Mouse (Mus musculus): ENCODE measurements around the gene Rnf214. TPM values are rescaled to one million over a fixed set of nuclear protein-coding genes. Genes with fewer than 3 reads are reported as not detected.

The Rnf214 gene
- polyA plus RNA-seq, 1 experiment from 2014 or later, result 16.0 TPM

DNA sequence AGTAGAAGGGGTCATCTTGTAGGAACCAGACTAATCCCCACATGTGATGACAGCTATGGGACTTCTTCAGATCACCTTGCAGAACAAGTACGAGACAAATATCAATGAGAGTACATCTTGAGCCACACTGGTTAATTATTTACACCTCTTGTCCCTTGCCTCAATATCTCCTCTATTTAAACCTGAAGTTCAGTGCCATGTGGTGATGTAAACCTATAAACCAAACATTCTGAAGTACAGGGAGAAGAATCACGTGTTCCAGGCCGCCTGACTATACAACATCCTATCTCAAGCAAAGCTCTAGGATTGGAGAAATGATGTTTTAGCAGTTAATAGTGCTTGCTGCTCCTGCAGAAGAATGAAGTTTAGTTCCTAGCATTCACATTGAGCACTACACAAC lies 36.4 kb downstream of the Rnf214 start:
- Histone ChIP-seq H3K9ac (ENCODE audit: low read depth, low read length) (no peak overlapping the region), H3K27ac (ENCODE audit: low read length) (no peak overlapping the region), H3K4me3 (ENCODE audit: low read depth, low read length) (no peak overlapping the region), H3K4me2 (ENCODE audit: low read depth, low read length) (no peak overlapping the region), H3K27me3 (ENCODE audit: control insufficient read depth, insufficient read depth, low read depth, low read length) (no peaks in the 10 kb centered on the region), H3K9me3 (replicated peaks; ENCODE audit: control insufficient read depth, low read length) (no peaks in the 10 kb centered on the region), H3K36me3 (ENCODE audit: control insufficient read depth, insufficient read depth) (peaks cover 17% of the 10 kb centered on the region), H3K4me1 (ENCODE audit: control insufficient read depth, low read depth, low read length) (no peaks in the 10 kb centered on the region; the same call in none of the 2 replicates)
- ATAC-seq (ENCODE audit: low read depth), result peak; percentile 61
- 75% methylated on average over 3 of the region's 3 CpGs for WGBS (ENCODE audit: insufficient replicate concordance)

DNA sequence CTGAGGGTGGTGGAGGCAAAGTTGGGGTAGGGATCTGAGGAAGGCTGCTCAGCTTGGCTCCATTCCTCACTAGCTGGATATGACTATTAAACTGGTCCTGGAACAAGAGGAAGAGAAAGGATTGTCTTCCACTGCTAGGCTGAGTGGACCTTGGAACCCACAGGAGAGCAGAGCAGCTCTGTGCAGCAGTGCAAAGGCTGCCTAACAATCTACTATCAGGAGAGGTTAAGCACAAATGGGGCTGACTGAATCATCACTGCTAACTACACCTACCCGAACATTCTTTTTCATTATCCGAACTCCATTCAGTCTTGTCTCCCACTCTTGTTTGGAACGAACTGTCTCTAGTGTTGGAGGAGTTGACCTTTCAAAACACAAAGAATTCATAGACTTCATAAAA lies 37.5 kb downstream of the Rnf214 start:
- no peaks in the 10 kb centered on the region for H3K27me3 ChIP-seq (ENCODE audit: control insufficient read depth, insufficient read depth, low read depth, low read length)
- ATAC-seq (ENCODE audit: low read depth), result peak; percentile 35; the same call in 1 of the 2 replicates
- no peak overlapping the region for H3K4me3 ChIP-seq (ENCODE audit: low read depth, low read length)
- H3K4me1 ChIP-seq (ENCODE audit: control insufficient read depth, low read depth, low read length), result no peaks in the 10 kb centered on the region; the same call in none of the 2 replicates
- no peaks in the 10 kb centered on the region for H3K9me3 ChIP-seq (replicated peaks; ENCODE audit: control insufficient read depth, low read length)
- no peak overlapping the region for H3K9ac ChIP-seq (ENCODE audit: low read depth, low read length)
- H3K4me2 ChIP-seq (ENCODE audit: low read depth, low read length), result no peak overlapping the region
- 74% methylated on average over 3 of the region's 3 CpGs for WGBS (ENCODE audit: insufficient replicate concordance)
- peaks cover 18% of the 10 kb centered on the region for H3K36me3 ChIP-seq (ENCODE audit: control insufficient read depth, insufficient read depth)
- H3K27ac ChIP-seq (ENCODE audit: low read length), result no peak overlapping the region

DNA sequence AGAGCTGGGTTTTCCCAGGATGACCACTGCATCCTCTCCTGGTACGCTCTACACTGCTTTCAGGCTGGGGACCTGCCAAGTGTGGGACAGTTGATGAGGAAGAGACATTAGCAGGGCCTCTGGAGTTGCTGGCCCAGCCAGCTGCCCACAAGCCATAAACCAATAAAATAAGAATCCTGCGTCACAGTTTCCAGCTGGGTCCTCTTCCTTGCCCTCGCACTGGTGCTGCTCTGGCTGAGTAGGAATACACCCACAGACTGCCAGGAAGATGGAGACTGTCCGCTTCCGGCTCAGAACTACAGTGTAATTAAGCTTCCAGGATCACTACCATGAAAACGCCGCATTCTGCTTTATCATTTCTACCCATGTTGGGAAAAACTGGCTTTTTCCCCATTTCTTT lies 44.9 kb downstream of the Rnf214 start:
- H3K4me2 ChIP-seq (ENCODE audit: low read depth, low read length), result no peak overlapping the region
- H3K9ac ChIP-seq (ENCODE audit: low read depth, low read length), result no peak overlapping the region
- peaks cover 22% of the 10 kb centered on the region for H3K36me3 ChIP-seq (ENCODE audit: control insufficient read depth, insufficient read depth)
- no peaks in the 10 kb centered on the region for H3K4me1 ChIP-seq (ENCODE audit: control insufficient read depth, low read depth, low read length)
- no peak overlapping the region for H3K27ac ChIP-seq (ENCODE audit: low read length)
- H3K4me3 ChIP-seq (ENCODE audit: low read depth, low read length), result no peak overlapping the region
- 79% methylated on average over 7 of the region's 7 CpGs for WGBS (ENCODE audit: insufficient replicate concordance)
- H3K27me3 ChIP-seq (ENCODE audit: control insufficient read depth, insufficient read depth, low read depth, low read length), result no peaks in the 10 kb centered on the region
- no peaks in the 10 kb centered on the region for H3K9me3 ChIP-seq (replicated peaks; ENCODE audit: control insufficient read depth, low read length)
- no peak for ATAC-seq (ENCODE audit: low read depth)

DNA sequence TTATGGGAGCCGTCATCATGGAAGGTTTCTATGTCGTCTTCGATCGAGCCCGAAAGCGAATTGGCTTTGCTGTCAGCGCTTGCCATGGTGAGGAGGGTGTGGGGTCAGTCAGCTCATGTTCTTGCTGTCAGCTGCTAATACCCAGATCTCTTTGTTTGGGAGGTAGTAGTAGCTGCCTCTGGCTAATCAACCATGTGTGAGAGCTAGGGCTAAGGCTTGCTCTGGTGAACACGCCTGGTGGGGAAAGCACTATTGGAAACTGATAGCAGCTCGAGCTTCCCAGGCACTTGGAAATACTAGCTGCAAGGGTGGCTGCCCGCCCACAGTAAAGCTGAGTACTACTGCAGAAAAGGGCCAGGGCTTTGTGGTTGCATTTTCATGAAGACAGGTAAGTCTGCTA lies 47.3 kb downstream of the Rnf214 start:
- no peak for ATAC-seq (ENCODE audit: low read depth)
- Histone ChIP-seq H3K4me2 (ENCODE audit: low read depth, low read length) (no peak overlapping the region), H3K9me3 (replicated peaks; ENCODE audit: control insufficient read depth, low read length) (no peaks in the 10 kb centered on the region), H3K36me3 (ENCODE audit: control insufficient read depth, insufficient read depth) (peaks cover 14% of the 10 kb centered on the region; the same call in 1 of the 2 replicates), H3K27me3 (ENCODE audit: control insufficient read depth, insufficient read depth, low read depth, low read length) (no peaks in the 10 kb centered on the region), H3K4me1 (ENCODE audit: control insufficient read depth, low read depth, low read length) (no peaks in the 10 kb centered on the region), H3K4me3 (ENCODE audit: low read depth, low read length) (no peak overlapping the region), H3K9ac (ENCODE audit: low read depth, low read length) (no peak overlapping the region), H3K27ac (ENCODE audit: low read length) (no peak overlapping the region)
- 82% methylated on average over 10 of the region's 10 CpGs for whole genome bisulfite sequencing (ENCODE audit: insufficient replicate concordance)

DNA sequence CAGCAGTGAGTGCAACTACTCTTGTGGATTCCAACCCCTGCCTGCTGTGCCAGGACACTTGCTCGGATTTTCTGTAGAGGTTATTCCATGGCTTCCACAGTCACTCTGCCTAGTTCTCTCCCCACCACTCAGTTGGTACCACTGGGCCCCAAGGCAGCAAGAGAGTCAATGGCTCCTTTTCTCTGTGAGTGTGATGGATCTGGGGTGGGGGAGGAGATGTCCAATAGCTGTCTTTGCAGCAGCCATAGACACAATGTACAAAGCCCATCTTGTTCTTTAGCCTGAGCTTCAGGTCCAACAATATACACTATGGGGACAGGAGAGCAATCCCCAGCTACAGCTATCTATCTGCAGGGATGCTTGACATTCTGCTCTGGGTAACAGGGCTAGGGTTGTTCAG lies 52.6 kb downstream of the Rnf214 start:
- ATAC-seq (ENCODE audit: low read depth), result no peak
- peaks cover 11% of the 10 kb centered on the region; the same call in 1 of the 2 replicates for H3K36me3 ChIP-seq (ENCODE audit: control insufficient read depth, insufficient read depth)
- no peaks in the 10 kb centered on the region for H3K27me3 ChIP-seq (ENCODE audit: control insufficient read depth, insufficient read depth, low read depth, low read length)
- no peak overlapping the region for H3K4me2 ChIP-seq (ENCODE audit: low read depth, low read length)
- peaks cover 17% of the 10 kb centered on the region for H3K4me1 ChIP-seq (ENCODE audit: control insufficient read depth, low read depth, low read length)
- no peak overlapping the region for H3K27ac ChIP-seq (ENCODE audit: low read length)
- H3K9ac ChIP-seq (ENCODE audit: low read depth, low read length), result no peak overlapping the region
- H3K4me3 ChIP-seq (ENCODE audit: low read depth, low read length), result no peak overlapping the region
- 64% methylated on average over 1 of the region's 1 CpGs for WGBS (ENCODE audit: insufficient replicate concordance)
- no peaks in the 10 kb centered on the region for H3K9me3 ChIP-seq (replicated peaks; ENCODE audit: control insufficient read depth, low read length)

DNA sequence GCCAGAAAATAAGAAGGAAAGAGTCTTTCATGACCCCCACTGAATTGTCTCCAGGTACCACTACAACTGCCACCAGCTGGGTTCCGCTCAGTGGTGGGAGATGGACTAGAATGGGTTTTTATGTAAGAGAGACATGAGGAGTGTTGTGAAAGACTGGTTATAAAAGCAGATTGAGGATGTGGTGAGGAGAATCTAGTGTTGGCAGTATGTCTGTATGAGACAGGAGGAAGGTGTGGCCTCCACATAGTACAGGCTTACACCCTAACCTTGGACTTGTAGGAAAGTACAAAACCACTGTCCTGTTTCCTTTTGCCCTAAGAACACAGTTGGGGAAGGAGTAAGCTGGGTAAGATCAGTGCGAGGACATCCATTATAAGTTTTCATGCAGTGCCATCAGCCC lies 53.0 kb downstream of the Rnf214 start:
- ATAC-seq (ENCODE audit: low read depth), result no peak

DNA sequence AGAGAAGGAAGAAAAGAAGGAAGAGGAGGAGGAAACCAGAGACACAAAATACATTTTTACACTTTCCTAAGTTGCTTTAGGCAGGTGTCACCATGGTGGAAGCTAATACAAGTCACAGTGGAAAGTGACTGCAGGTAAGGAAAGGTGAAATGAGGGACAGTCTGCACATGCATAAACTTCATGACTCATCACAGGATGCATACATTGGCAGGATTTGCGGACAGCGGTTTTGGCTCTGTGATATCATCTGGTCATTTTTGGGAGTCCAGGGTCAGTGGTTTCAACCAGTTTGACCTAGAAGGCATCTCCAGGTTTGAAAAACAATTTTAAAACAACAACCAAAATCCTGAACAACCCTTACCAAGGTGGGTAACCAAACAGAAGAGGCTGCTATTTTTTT lies 54.9 kb downstream of the Rnf214 start:
- ATAC-seq (ENCODE audit: low read depth), result no peak
- Histone ChIP-seq H3K27ac (ENCODE audit: low read length) (peak overlapping the region; percentile 69), H3K27me3 (ENCODE audit: control insufficient read depth, insufficient read depth, low read depth, low read length) (no peaks in the 10 kb centered on the region), H3K4me1 (ENCODE audit: control insufficient read depth, low read depth, low read length) (peaks cover 19% of the 10 kb centered on the region), H3K36me3 (ENCODE audit: control insufficient read depth, insufficient read depth) (0 out of 2 replicates have a peak, but pooled peaks cover 2% of the 10 kb centered on the region), H3K9me3 (replicated peaks; ENCODE audit: control insufficient read depth, low read length) (no peaks in the 10 kb centered on the region), H3K4me3 (ENCODE audit: low read depth, low read length) (no peak overlapping the region), H3K4me2 (ENCODE audit: low read depth, low read length) (no peak overlapping the region), H3K9ac (ENCODE audit: low read depth, low read length) (no peak overlapping the region)
- WGBS (ENCODE audit: insufficient replicate concordance), result 85% methylated on average over 2 of the region's 2 CpGs

More for the DNA sequence above, 53.0 kb downstream of the Rnf214 start:
- H3K4me1 ChIP-seq (ENCODE audit: control insufficient read depth, low read depth, low read length), result peaks cover 19% of the 10 kb centered on the region
- H3K27ac ChIP-seq (ENCODE audit: low read length), result no peak overlapping the region
- no peak overlapping the region for H3K9ac ChIP-seq (ENCODE audit: low read depth, low read length)
- no peak overlapping the region for H3K4me3 ChIP-seq (ENCODE audit: low read depth, low read length)
- no peak overlapping the region for H3K4me2 ChIP-seq (ENCODE audit: low read depth, low read length)
- WGBS (ENCODE audit: insufficient replicate concordance), result 57% methylated on average over 2 of the region's 2 CpGs
- H3K9me3 ChIP-seq (replicated peaks; ENCODE audit: control insufficient read depth, low read length), result no peaks in the 10 kb centered on the region
- no peaks in the 10 kb centered on the region for H3K27me3 ChIP-seq (ENCODE audit: control insufficient read depth, insufficient read depth, low read depth, low read length)
- peaks cover 8% of the 10 kb centered on the region; the same call in 1 of the 2 replicates for H3K36me3 ChIP-seq (ENCODE audit: control insufficient read depth, insufficient read depth)

DNA sequence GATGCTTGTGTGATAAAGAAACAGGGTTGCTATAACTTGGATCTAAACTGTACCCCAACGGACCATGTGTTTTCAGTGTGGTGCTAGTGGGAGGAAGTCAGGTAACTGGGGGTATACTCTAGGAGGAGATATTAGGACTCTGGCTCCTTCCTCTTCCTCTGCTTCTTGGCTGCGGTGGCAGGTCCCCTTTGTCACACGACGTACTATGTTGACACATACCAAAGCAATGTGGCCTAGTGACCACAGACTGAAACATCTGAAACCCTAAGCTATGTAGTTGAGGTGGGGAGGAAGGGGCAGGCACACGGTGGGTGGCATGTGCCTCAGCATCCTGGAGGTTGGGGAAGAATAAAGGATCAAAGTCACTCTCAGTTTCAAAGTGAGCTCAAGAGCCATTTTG lies 55.4 kb downstream of the Rnf214 start:
- Histone ChIP-seq H3K27ac (ENCODE audit: low read length) (peak overlapping the region; percentile 69), H3K27me3 (ENCODE audit: control insufficient read depth, insufficient read depth, low read depth, low read length) (no peaks in the 10 kb centered on the region), H3K9me3 (replicated peaks; ENCODE audit: control insufficient read depth, low read length) (no peaks in the 10 kb centered on the region), H3K4me2 (ENCODE audit: low read depth, low read length) (0 out of 2 replicates have a peak overlapping the region, but pooled peaks have one; percentile 1), H3K9ac (ENCODE audit: low read depth, low read length) (no peak overlapping the region), H3K4me1 (ENCODE audit: control insufficient read depth, low read depth, low read length) (peaks cover 19% of the 10 kb centered on the region), H3K4me3 (ENCODE audit: low read depth, low read length) (no peak overlapping the region), H3K36me3 (ENCODE audit: control insufficient read depth, insufficient read depth) (0 out of 2 replicates have a peak, but pooled peaks cover 2% of the 10 kb centered on the region)
- ATAC-seq (ENCODE audit: low read depth), result peak; percentile 20; the same call in 1 of the 2 replicates
- WGBS (ENCODE audit: insufficient replicate concordance), result 4% methylated on average over 5 of the region's 5 CpGs

DNA sequence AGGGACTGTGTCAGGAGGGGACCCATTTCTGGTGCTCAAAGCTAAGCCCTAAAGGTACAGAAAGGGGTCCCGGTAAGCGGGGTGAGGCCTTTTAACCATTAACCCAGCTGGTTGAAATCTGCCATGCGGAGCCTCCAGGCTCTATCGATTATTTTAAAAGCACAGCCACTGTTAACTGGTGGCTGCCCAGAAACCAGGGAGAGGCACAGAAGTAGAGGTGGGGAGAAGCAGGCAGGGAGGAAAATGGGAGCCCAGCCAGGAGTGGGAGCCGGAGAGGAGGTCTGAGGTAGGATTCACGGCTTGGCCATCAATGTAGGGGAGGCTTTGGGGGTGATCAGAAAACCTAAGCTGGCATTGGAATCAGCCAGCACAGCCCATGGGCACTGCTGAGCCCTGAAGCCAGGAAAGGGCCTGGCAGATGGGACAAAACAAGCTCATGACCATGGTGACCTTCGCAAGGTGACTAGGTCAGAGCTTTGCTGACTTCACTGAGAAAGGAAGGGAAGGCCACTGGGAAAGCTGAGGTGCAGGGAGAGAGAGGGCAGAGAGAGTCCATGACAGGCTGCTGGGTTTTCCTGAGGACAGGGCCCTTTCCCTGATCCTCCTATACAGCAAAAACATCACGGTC lies 56.1 kb downstream of the Rnf214 start:
- Histone ChIP-seq H3K36me3 (ENCODE audit: control insufficient read depth, insufficient read depth) (0 out of 2 replicates have a peak, but pooled peaks cover 2% of the 10 kb centered on the region), H3K9me3 (replicated peaks; ENCODE audit: control insufficient read depth, low read length) (no peaks in the 10 kb centered on the region), H3K27ac (ENCODE audit: low read length) (peak overlapping the region; percentile 69), H3K9ac (ENCODE audit: low read depth, low read length) (no peak overlapping the region), H3K4me3 (ENCODE audit: low read depth, low read length) (no peak overlapping the region), H3K4me2 (ENCODE audit: low read depth, low read length) (0 out of 2 replicates have a peak overlapping the region, but pooled peaks have one; percentile 7), H3K27me3 (ENCODE audit: control insufficient read depth, insufficient read depth, low read depth, low read length) (no peaks in the 10 kb centered on the region), H3K4me1 (ENCODE audit: control insufficient read depth, low read depth, low read length) (peaks cover 19% of the 10 kb centered on the region)
- WGBS (ENCODE audit: insufficient replicate concordance), result 59% methylated on average over 8 of the region's 8 CpGs
- peak; percentile 63 for ATAC-seq (ENCODE audit: low read depth)
